Mouse (Mus musculus) kidney, embryonic 16.5 days (tissue): ENCODE measurements around the gene Cyfip1. TPM values are rescaled to one million over a fixed set of nuclear protein-coding genes. Genes with fewer than 3 reads are reported as not detected.

Experiments used
- ATAC-seq: fragments of 200-750 bp; cut with Nextera tagmentation; 2 replicates; pipeline ENCODE4 v1.8.0; 2017; ENCODE audit warnings: moderate TSS enrichment; ENCODE audit not compliant: low FRiP score, low TSS enrichment
- H3K27ac ChIP-seq: fragments of 300-500 bp; sonication (generic); 2 replicates; pipeline ENCODE4 v1.5.1; 2014; ENCODE audit warnings: low read length
- H3K27me3 ChIP-seq: fragments of 300-500 bp; sonication (generic); 2 replicates; pipeline ENCODE4 v1.6.1; 2014; ENCODE audit warnings: low read length, control low read depth, mixed read lengths; ENCODE audit not compliant: insufficient read depth
- H3K36me3 ChIP-seq: fragments of 300-500 bp; sonication (generic); 2 replicates; pipeline ENCODE4 v1.6.1; 2014; ENCODE audit warnings: low read length, control low read depth, mixed read lengths; ENCODE audit not compliant: insufficient read depth
- H3K4me1 ChIP-seq: fragments of 300-500 bp; sonication (generic); 2 replicates; pipeline ENCODE4 v1.6.1; 2014; ENCODE audit warnings: low read length, control low read depth, mixed read lengths; ENCODE audit not compliant: insufficient read depth
- H3K4me2 ChIP-seq: fragments of 300-500 bp; sonication (generic); replicated peaks from 2 replicates; pipeline ENCODE4 v1.6.1; 2014; ENCODE audit warnings: low read depth, low read length
- H3K4me3 ChIP-seq: fragments of 300-500 bp; sonication (generic); 2 replicates; pipeline ENCODE4 v1.5.1; 2014; ENCODE audit warnings: mild to moderate bottlenecking, low read length
- H3K9ac ChIP-seq: fragments of 300-500 bp; sonication (generic); replicated peaks from 2 replicates; pipeline ENCODE4 v1.6.1; 2014; ENCODE audit warnings: low read length
- H3K9me3 ChIP-seq: fragments of 300-500 bp; sonication (generic); 2 replicates; pipeline ENCODE4 v1.6.1; 2016; ENCODE audit warnings: low read length, control low read depth
- WGBS: fragments of 180-500 bp; shearing (Covaris S2); extraction: QIAGEN DNeasy Blood & Tissue Kit; methylation state at CpG from one replicate; pipeline ENCODE4 v1.1.7; 2014; 5-methylcytosine and 5-hydroxymethylcytosine counted together
- polyA plus RNA-seq: library from polyadenylated mRNA; unstranded; fragments of >200 nt; fragmentation: Nextera tagmentation; extraction: Ambion mirVana; gene quantifications from 2 replicates; pipeline ENCODE4 v1.2.1, GENCODE M21; 2015

Cyfip1 gene
- polyA plus RNA-seq, 1 experiment from 2014 or later: 113 TPM

DNA sequence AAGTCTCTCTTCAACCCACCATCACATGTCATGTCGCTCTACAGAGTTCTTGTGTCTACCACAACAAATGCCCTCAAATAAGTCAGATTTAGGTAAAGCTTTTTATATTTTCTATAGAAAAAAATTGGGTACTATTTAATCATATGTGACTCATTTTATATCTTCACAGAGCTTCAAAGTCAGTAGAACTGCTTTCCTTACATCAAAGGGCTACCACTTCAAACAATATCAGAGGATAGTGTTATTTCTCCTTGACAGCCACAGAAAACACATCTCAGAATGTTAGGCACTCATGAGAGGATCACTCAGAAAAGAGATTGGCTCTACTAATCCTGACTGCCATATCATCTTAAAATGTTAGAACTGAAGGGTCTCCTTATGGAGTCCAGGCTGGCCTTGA lies 119.0 kb downstream of the Cyfip1 start:
- ATAC-seq: no peak
- WGBS: 97% methylated on average over 1 of the region's 1 CpGs
- no peak overlapping the region for H3K4me2 ChIP-seq

DNA sequence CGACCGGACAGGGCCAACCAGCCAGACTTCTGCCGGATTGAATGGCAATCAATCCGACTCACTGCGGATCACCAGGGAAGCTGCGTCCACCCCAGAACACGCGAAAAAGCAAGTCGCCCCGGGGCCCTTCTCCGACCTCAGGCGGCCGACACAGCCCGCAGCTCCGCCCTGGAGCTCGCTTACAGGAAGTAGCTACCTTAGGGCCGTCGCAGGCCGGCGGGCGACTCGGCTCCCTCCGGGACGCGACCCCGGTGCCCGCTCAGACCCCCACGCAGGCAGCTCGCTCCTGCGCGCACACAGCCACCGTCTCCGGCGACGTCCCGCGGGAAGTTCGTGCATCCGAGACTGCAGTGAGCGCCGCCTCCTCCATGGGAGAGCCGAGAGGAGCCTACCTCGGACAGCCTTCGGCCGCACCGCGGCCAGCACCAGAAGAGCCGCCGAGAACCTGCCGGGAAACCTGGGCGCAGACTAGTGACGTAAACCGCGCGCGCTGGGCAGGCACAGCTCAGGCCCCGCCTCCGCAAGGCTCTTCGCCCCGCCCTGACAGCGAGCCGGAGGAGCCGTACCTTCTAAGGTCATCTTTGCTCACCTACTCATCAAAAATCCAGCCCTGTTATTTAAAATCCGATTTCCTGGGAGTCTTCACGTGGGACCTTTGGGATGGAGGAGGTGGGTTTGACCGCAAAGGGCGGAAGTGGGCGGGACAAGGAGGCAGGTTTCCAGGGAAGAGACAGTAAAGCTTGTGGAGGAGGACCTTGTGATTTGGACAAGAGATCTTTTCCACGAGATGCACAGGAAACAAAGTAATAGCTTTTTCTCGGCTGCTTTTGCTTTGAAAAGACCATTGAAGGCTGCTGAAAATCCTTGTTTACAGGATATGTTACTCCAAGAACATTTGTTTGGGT lies 120.7 kb downstream of the Cyfip1 start, which contains the start of gene Nipa2:
Nipa2 (minus strand) TSS at position 473 of the 905 bp plus-strand sequence.
- peak within 1 kb of the TSS; percentile 69 for H3K4me2 ChIP-seq
- peak within 1 kb of the TSS; percentile 73 for H3K4me3 ChIP-seq
- under 1% methylated on average over 70 of the region's 70 CpGs for WGBS
- H3K36me3 ChIP-seq: no peaks in the 10 kb centered on the region
- peak within 1 kb of the TSS; percentile 89 for H3K27ac ChIP-seq
- peak within 1 kb of the TSS; percentile 80 for H3K9ac ChIP-seq
- ATAC-seq: peak; percentile 99
- no peaks in the 10 kb centered on the region for H3K27me3 ChIP-seq
- no peaks in the 10 kb centered on the region for H3K9me3 ChIP-seq
- peaks cover 12% of the 10 kb centered on the region for H3K4me1 ChIP-seq

More for the DNA sequence above, 119.0 kb downstream of the Cyfip1 start:
- Histone ChIP-seq H3K9ac (no peak overlapping the region), H3K27me3 (no peaks in the 10 kb centered on the region), H3K36me3 (peaks cover 4% of the 10 kb centered on the region), H3K9me3 (no peaks in the 10 kb centered on the region), H3K27ac (no peak overlapping the region), H3K4me1 (peaks cover 12% of the 10 kb centered on the region), H3K4me3 (no peak overlapping the region)

DNA sequence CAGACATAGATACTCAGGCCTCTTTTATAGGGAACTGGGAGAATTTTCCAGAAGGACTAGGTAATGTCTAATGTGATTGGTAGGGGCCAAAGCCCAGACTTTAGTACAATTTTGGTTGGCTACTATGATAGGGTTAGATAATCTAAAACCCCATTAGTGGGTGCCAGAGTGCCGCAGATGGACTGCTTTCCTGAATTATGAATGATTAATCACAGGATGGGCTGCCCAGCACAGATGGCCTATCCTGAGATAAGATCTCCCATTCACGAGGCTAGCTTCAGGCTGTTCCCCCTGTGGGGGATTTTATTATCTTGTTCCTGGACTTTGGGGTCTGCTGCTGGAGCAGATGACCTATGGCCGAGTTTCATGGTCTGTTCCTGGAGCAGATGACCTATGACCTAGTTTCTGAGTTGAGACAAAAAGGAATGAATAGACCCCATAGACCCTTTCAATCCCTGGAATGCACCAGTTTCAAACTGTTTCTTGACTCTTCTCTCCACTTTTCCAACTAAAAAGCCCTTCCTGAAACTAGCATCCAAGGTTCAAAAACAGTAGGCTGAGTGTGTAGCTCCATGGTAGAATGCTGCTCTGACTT lies 125.4 kb downstream of the Cyfip1 start:
- Histone ChIP-seq H3K9me3 (no peaks in the 10 kb centered on the region), H3K9ac (no peak overlapping the region), H3K4me3 (no peak overlapping the region), H3K4me2 (no peak overlapping the region), H3K27me3 (no peaks in the 10 kb centered on the region), H3K4me1 (0 out of 2 replicates have a peak, but pooled peaks cover 5% of the 10 kb centered on the region), H3K36me3 (no peaks in the 10 kb centered on the region), H3K27ac (no peak overlapping the region)
- WGBS: 36% methylated on average over 3 of the region's 3 CpGs
- ATAC-seq: no peak

GRCm38 (mm10) chr7:55968258-55968901 lies 126.8 kb downstream of the Cyfip1 start:
- ATAC-seq: no peak

GRCm38 (mm10) chr7:55969415-55969814 lies 127.9 kb downstream of the Cyfip1 start:
- H3K4me1 ChIP-seq: no peaks in the 10 kb centered on the region
- H3K4me2 ChIP-seq: no peak overlapping the region
- H3K9ac ChIP-seq: no peak overlapping the region
- no peak overlapping the region for H3K27ac ChIP-seq
- no peak for ATAC-seq
- no peaks in the 10 kb centered on the region for H3K27me3 ChIP-seq
- 71% methylated on average over 1 of the region's 1 CpGs for WGBS
- no peaks in the 10 kb centered on the region for H3K9me3 ChIP-seq
- peaks cover 4% of the 10 kb centered on the region; the same call in 1 of the 2 replicates for H3K36me3 ChIP-seq
- H3K4me3 ChIP-seq: no peak overlapping the region

More at GRCm38 (mm10) chr7:55968258-55968901, 126.8 kb downstream of the Cyfip1 start:
- WGBS: 41% methylated on average over 16 of the region's 16 CpGs
- Histone ChIP-seq H3K4me1 (no peaks in the 10 kb centered on the region), H3K27me3 (no peaks in the 10 kb centered on the region), H3K4me2 (peak overlapping the region; percentile 45), H3K36me3 (no peaks in the 10 kb centered on the region), H3K4me3 (peak overlapping the region; percentile 39), H3K9me3 (no peaks in the 10 kb centered on the region), H3K27ac (no peak overlapping the region), H3K9ac (peak overlapping the region; percentile 40)

- H3K9me3 ChIP-seq: no peaks in the 10 kb centered on the region
- no peak overlapping the region for H3K27ac ChIP-seq
- 94% methylated on average over 2 of the region's 2 CpGs for WGBS
- no peaks in the 10 kb centered on the region for H3K4me1 ChIP-seq
- H3K4me2 ChIP-seq: no peak overlapping the region
- no peak for ATAC-seq
- H3K4me3 ChIP-seq: no peak overlapping the region
- H3K27me3 ChIP-seq: no peaks in the 10 kb centered on the region
- H3K9ac ChIP-seq: no peak overlapping the region
- peaks cover 8% of the 10 kb centered on the region; the same call in 1 of the 2 replicates for H3K36me3 ChIP-seq
These were observed 132.9 kb downstream of the Cyfip1 start for GRCm38 (mm10) chr7:55974429-55974828.

GRCm38 (mm10) chr7:55981511-55981910 lies 140.0 kb downstream of the Cyfip1 start:
- Histone ChIP-seq H3K27ac (no peak overlapping the region), H3K4me3 (no peak overlapping the region), H3K4me1 (no peaks in the 10 kb centered on the region), H3K9me3 (no peaks in the 10 kb centered on the region), H3K9ac (no peak overlapping the region), H3K27me3 (no peaks in the 10 kb centered on the region), H3K4me2 (no peak overlapping the region), H3K36me3 (0 out of 2 replicates have a peak, but pooled peaks cover 12% of the 10 kb centered on the region)
- ATAC-seq: no peak
- WGBS: 94% methylated on average over 2 of the region's 2 CpGs

Other genes with a start within 250 kb of the Cyfip1 start
- gene Siglech, start 73.6 kb upstream of the Cyfip1 start, polyA plus RNA-seq: 0.40 TPM in 1 of 2 replicates, not detected in the other
- gene Tubgcp5, start 47.6 kb upstream of the Cyfip1 start, polyA plus RNA-seq: 27.6 and 36.4 TPM in 2 replicates
- 40.6 and 42.8 TPM in 2 replicates for gene Nipa2, start 120.7 kb downstream of the Cyfip1 start, polyA plus RNA-seq
- gene Nipa1, start 178.2 kb downstream of the Cyfip1 start, polyA plus RNA-seq: 4.4 and 5.9 TPM in 2 replicates
- gene Herc2, start 208.5 kb downstream of the Cyfip1 start, polyA plus RNA-seq: 19.2 and 26.9 TPM in 2 replicates